Mouse (Mus musculus): ENCODE results near the gene Phex.

DNA sequence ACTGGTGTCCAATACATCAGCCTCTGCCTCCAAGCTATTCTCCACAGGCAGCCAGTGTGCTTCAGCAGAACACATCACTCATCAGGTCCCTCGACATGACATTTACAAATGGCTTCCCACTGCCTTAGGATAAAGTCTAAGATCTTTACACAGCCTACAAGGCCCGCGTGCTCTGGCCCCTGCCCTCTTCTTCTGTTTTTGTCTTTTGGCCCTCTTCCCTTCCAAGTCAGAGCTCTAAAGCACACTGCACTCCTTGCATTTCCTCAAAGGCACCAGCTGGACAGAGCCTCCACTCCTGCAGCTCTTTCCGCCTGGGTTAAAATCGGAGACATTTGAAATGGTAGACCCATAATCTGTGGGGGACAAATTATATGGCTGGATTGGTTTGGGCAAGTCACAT is 28.1 kb downstream of the Phex start:
- TF ChIP-seq POLR2A (IDR thresholded peaks at IDR 0.05; ENCODE audit: borderline replicate concordance, low read depth, low read length) (no peak), CTCF (IDR thresholded peaks at IDR 0.05; ENCODE audit: low read depth, low read length) (no peak)

Data from bone marrow macrophage, adult 2 months (primary cell).